Mouse (Mus musculus) limb, embryonic 15.5 days (tissue): ENCODE measurements around the gene Ift20. TPM values are rescaled to one million over a fixed set of nuclear protein-coding genes. Genes with fewer than 3 reads are reported as not detected.

Experiments used
- ATAC-seq: fragments of 200-750 bp; cut with Nextera tagmentation; 2 replicates; pipeline ENCODE4 v1.8.0; 2017; ENCODE audit warnings: low read depth, moderate TSS enrichment; ENCODE audit not compliant: insufficient number of reproducible peaks, low FRiP score, low TSS enrichment
- H3K27ac ChIP-seq: fragments of 300-500 bp; sonication (generic); 2 replicates; pipeline ENCODE4 v1.5.1; 2015; ENCODE audit warnings: moderate library complexity, mild to moderate bottlenecking, inconsistent platforms
- H3K27me3 ChIP-seq: fragments of 300-500 bp; sonication (generic); 2 replicates; pipeline ENCODE4 v1.6.1; 2015; ENCODE audit warnings: inconsistent platforms
- H3K36me3 ChIP-seq: fragments of 300-500 bp; sonication (generic); 2 replicates; pipeline ENCODE4 v1.6.1; 2015; ENCODE audit warnings: inconsistent platforms
- H3K4me1 ChIP-seq: fragments of 300-500 bp; sonication (generic); 2 replicates; pipeline ENCODE4 v1.6.1; 2015; ENCODE audit warnings: inconsistent platforms
- H3K4me2 ChIP-seq: fragments of 300-500 bp; sonication (generic); 2 replicates; pipeline ENCODE4 v1.6.1; 2015; ENCODE audit warnings: mild to moderate bottlenecking, inconsistent platforms
- H3K4me3 ChIP-seq: fragments of 300-500 bp; sonication (generic); 2 replicates; pipeline ENCODE4 v1.5.1; 2015; ENCODE audit warnings: mild to moderate bottlenecking, inconsistent platforms
- H3K9ac ChIP-seq: fragments of 300-500 bp; sonication (generic); 2 replicates; pipeline ENCODE4 v1.6.1; 2015; ENCODE audit warnings: inconsistent platforms
- H3K9me3 ChIP-seq: fragments of 300-500 bp; sonication (generic); 2 replicates; pipeline ENCODE4 v1.6.1; 2016; ENCODE audit warnings: inconsistent platforms
- WGBS: fragments of 180-500 bp; shearing (Covaris S2); methylation state at CpG from one replicate; pipeline ENCODE4 v1.1.7; 2015; 5-methylcytosine and 5-hydroxymethylcytosine counted together
- polyA plus RNA-seq: library from polyadenylated mRNA; unstranded; fragments of >200 nt; fragmentation: Nextera tagmentation; extraction: Ambion mirVana; gene quantifications from 2 replicates; pipeline ENCODE4 v1.2.1, GENCODE M21; 2015

Gene Ift20
- polyA plus RNA-seq, 1 experiment from 2014 or later, result 206 TPM

DNA sequence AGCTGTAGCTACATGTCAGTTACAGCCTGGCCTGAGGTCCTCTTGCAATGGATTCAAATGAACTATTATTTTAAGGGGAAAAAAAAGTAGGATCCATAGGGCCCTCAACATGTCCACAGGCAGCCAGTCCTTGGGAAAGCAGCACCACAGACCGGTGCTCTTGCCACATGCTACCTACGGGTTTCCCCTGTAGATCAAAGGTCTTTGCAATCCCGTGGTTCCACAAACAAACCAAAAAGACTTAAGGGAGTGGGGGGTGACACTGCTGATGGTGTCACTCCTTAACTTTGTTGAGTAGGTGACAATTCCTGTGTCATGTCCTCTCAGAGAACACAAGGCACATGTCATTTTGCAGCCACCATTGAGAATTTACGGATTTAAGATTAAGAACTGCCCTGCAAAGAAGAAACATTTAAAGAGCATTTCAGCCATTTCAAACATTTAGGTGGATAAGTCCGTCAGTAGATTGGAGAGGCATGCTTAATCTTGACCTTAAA, 13.4 kb downstream of the Ift20 start:
- Histone ChIP-seq H3K9ac (peak overlapping the region; percentile 63; the same call in 1 of the 2 replicates), H3K27me3 (no peaks in the 10 kb centered on the region), H3K27ac (0 out of 2 replicates have a peak overlapping the region, but pooled peaks have one; percentile 83), H3K4me3 (peak overlapping the region; percentile 73), H3K36me3 (peaks cover 8% of the 10 kb centered on the region), H3K9me3 (no peaks in the 10 kb centered on the region), H3K4me1 (peaks cover 18% of the 10 kb centered on the region), H3K4me2 (peak overlapping the region; percentile 74)
- ATAC-seq, result no peak
- 5% methylated on average over 5 of the region's 5 CpGs for WGBS

DNA sequence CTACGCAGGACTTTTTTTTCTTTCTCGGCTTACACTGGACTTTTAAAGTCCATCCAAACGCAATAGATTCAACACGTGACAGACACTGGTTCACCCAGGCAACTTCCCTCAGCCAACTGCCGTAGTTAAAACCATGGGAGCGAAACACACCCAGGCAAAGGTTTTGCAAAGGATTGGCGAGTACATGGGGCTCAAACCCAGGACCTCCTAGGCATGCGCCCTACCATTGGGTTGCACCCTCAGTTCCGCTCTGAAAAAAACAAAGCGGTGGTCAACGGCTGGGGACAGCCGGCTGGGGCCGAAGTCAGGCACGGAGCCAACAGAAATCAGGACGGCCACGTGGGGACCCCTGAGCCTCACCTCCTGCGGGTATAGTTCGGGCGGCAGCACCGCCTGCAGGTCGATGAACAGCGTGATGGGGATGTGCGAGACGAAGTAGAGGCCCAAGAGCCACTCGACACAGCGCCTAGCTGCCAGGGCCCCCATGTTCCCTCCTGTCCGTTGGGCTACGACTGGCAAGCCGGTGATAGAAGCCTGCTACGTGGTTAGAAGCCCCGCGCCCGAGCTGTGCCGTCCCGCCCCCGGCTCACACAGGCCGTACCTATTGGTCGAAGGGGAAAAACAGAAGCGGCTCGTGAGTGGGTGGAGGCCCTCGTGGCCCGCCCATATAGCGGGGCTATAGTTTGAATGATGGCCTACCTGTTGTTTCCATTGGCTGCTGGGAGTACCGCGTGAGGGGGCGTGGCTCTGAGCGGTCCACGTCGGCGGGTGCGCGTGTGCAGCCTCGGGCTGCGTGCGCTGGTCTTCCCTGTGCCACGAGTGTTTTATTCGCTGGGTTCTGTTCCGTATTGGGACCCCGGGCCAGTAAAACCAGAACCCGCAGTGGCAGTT, 14.3 kb downstream of the Ift20 start, which contains the start of gene Tmem97:
Tmem97 (minus strand) TSS at position 610 of the 891 bp plus-strand sequence.
- ATAC-seq, result peak; percentile 99
- H3K4me1 ChIP-seq, result peaks cover 18% of the 10 kb centered on the region
- peaks cover under 1% of the 10 kb centered on the region for H3K36me3 ChIP-seq
- H3K9me3 ChIP-seq, result no peaks in the 10 kb centered on the region
- under 1% methylated on average over 60 of the region's 60 CpGs for WGBS
- peak within 1 kb of the TSS; percentile 74 for H3K4me2 ChIP-seq
- no peaks in the 10 kb centered on the region for H3K27me3 ChIP-seq
- peak within 1 kb of the TSS; percentile 63 for H3K9ac ChIP-seq
- H3K27ac ChIP-seq, result peak within 1 kb of the TSS; percentile 88
- peak within 1 kb of the TSS; percentile 73 for H3K4me3 ChIP-seq

DNA sequence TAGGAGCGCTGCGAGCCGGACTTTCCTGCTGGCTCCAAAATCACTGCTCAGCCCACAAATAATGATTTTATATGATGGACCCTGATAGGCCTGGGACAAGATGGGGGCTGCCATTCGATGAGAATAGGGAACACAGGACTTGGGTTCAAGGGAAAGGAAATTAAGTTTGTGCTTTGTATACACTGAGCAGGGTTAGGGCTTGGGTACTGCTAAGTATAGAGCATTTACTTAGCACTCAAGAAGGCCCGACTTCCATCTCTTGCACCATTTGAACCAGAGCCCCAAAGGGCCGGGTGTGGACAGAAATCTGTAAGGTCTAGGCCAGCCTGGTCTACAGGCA, 14.9 kb downstream of the Ift20 start:
- H3K9me3 ChIP-seq, result no peaks in the 10 kb centered on the region
- peak overlapping the region; percentile 74 for H3K4me2 ChIP-seq
- 31% methylated on average over 6 of the region's 6 CpGs for WGBS
- peaks cover 18% of the 10 kb centered on the region for H3K4me1 ChIP-seq
- H3K4me3 ChIP-seq, result peak overlapping the region; percentile 73
- H3K9ac ChIP-seq, result peak overlapping the region; percentile 44; the same call in 1 of the 2 replicates
- H3K27me3 ChIP-seq, result no peaks in the 10 kb centered on the region
- no peaks in the 10 kb centered on the region for H3K36me3 ChIP-seq
- ATAC-seq, result peak; percentile 65
- peak overlapping the region; percentile 88 for H3K27ac ChIP-seq

DNA sequence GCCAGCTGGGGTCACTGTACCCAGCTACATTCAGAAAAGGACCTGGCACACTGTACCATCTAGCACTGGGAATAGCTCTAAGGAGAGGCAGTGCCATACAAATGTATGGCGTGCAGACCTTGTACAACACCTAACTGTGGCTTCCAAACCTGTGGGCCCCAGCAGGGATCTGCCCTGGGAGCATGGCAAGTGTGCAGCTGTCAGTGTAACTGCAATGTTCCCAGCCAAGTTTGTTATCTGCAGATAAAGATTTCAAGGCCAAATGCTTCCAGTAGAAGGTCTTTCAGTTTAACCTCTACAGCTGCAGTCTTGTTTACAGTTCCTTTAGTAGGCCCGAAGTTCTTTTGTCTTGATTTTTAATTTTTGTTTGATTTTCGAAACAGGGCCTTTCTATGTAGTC, 19.5 kb downstream of the Ift20 start:
- 79% methylated on average over 3 of the region's 3 CpGs for WGBS
- Histone ChIP-seq H3K36me3 (no peaks in the 10 kb centered on the region), H3K9me3 (no peaks in the 10 kb centered on the region), H3K4me3 (no peak overlapping the region), H3K4me2 (no peak overlapping the region), H3K27ac (no peak overlapping the region), H3K4me1 (peaks cover 2% of the 10 kb centered on the region; the same call in 1 of the 2 replicates), H3K27me3 (no peaks in the 10 kb centered on the region), H3K9ac (no peak overlapping the region)
- ATAC-seq, result no peak

DNA sequence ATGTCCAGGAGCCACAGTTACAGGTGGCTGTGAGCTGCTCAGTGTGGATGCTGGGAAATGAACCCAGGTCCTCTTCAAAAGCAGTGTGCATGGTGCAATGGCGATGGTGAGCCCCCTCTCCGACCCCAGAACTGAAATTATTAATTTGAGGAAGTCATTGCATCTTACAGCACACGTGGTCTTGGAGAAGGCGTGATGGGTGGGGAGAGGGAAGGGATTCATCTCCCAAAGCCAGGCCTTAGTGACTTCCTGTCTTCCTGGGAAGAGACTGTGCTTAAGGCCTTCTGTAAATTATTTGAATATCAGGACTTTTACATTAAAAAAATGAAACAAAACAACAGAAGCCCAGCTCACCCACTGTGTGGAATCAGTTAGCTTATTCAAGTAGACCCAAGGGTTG, 19.9 kb downstream of the Ift20 start:
- Histone ChIP-seq H3K4me1 (peaks cover 2% of the 10 kb centered on the region; the same call in 1 of the 2 replicates), H3K9ac (no peak overlapping the region), H3K9me3 (no peaks in the 10 kb centered on the region), H3K27ac (no peak overlapping the region), H3K4me2 (no peak overlapping the region), H3K27me3 (no peaks in the 10 kb centered on the region), H3K36me3 (no peaks in the 10 kb centered on the region), H3K4me3 (no peak overlapping the region)
- ATAC-seq, result no peak
- 79% methylated on average over 4 of the region's 4 CpGs for whole genome bisulfite sequencing

DNA sequence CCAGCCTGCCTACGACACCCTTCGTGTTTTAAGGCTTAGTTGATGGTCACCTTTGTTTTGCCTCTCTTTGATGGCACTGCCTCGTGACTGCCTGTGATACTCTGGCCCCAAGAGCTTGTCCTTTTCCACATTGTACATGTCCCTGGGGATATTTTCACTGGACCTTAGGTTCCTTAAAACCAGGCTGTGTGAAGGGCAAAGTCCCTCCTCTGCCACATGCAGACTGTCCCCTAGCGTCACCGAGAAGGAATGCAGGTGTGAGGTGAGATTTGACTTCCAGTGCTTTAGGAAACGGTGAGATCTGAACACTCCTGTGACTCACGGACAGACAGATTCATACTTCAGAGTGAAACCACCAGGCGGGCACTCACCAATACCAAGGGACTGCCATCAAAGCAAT, 21.1 kb downstream of the Ift20 start:
- WGBS, result 60% methylated on average over 8 of the region's 8 CpGs
- no peak overlapping the region for H3K27ac ChIP-seq
- H3K36me3 ChIP-seq, result no peaks in the 10 kb centered on the region
- H3K4me3 ChIP-seq, result no peak overlapping the region
- no peaks in the 10 kb centered on the region for H3K9me3 ChIP-seq
- no peak overlapping the region for H3K4me2 ChIP-seq
- no peak overlapping the region for H3K9ac ChIP-seq
- no peaks in the 10 kb centered on the region for H3K4me1 ChIP-seq
- H3K27me3 ChIP-seq, result no peaks in the 10 kb centered on the region
- ATAC-seq, result no peak

DNA sequence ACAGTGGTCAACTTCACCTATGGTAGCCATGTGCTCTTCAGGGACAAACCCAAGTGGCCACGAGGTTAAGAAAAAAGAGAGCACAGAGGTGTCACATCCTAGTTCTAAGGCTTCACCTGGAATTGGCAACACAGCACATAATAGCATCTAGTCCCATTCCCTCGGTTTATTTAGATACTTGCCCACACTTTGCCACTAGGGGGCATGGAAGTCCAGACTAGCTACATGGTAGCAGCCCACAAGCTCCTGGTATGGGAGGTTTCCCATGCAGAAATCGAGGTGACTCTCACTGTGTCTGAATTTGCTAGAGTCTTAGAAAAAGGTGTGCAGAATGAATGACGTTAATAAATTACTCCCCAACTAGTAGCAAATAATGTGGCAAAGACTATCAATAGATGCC, 24.3 kb downstream of the Ift20 start:
- Histone ChIP-seq H3K9ac (no peak overlapping the region), H3K27ac (no peak overlapping the region), H3K4me1 (no peaks in the 10 kb centered on the region), H3K27me3 (no peaks in the 10 kb centered on the region), H3K4me2 (no peak overlapping the region), H3K4me3 (no peak overlapping the region), H3K36me3 (0 out of 2 replicates have a peak, but pooled peaks cover under 1% of the 10 kb centered on the region), H3K9me3 (no peaks in the 10 kb centered on the region)
- ATAC-seq, result no peak
- WGBS, result 14% methylated on average over 4 of the region's 4 CpGs

DNA sequence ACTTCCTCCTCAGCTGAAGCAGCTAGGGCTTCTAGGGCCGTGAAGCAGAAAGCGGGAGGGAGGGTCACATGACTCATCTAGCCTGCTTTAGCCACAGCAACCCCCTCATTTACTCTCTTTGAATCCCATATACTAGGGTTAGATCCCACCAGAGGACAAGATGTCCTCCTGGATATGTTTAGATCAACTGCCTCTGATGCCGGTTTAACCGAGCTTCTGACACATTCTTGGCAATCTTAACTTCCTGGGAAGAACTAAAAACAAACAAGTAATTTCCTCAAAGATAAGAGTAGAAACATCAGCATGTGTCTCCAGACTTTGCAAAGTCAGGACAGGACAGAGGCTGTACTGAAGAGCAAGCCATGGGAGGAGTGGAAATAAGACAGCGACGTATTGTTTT, 30.6 kb downstream of the Ift20 start:
- 52% methylated on average over 6 of the region's 6 CpGs for WGBS
- no peak for ATAC-seq
- H3K4me3 ChIP-seq, result no peak overlapping the region
- H3K9ac ChIP-seq, result no peak overlapping the region
- no peaks in the 10 kb centered on the region for H3K4me1 ChIP-seq
- peak overlapping the region; percentile 43; the same call in 1 of the 2 replicates for H3K27ac ChIP-seq
- no peaks in the 10 kb centered on the region for H3K9me3 ChIP-seq
- no peaks in the 10 kb centered on the region for H3K27me3 ChIP-seq
- H3K36me3 ChIP-seq, result peaks cover 36% of the 10 kb centered on the region
- no peak overlapping the region for H3K4me2 ChIP-seq

DNA sequence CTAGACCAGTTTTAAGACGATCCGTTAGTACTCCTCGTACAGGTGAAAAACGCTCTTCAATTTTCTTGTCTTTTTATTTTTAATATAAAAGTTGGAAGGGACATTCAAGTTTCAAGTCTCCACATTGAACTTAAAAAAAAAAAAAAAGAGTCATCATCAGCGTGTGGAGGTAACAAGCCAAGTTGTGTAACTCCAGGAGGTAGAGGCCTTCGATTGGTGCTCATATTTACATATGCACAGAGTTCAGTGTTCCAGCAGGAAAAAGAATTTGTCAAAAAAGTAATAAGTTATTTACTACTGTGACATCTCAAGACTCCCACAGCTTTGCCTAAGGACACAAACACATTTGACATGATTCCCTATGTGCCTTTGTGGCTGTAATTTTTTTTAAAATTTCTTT, 31.5 kb downstream of the Ift20 start:
- no peak overlapping the region for H3K27ac ChIP-seq
- H3K4me3 ChIP-seq, result no peak overlapping the region
- H3K9me3 ChIP-seq, result no peaks in the 10 kb centered on the region
- WGBS, result 90% methylated on average over 6 of the region's 6 CpGs
- H3K27me3 ChIP-seq, result no peaks in the 10 kb centered on the region
- H3K4me2 ChIP-seq, result no peak overlapping the region
- H3K9ac ChIP-seq, result no peak overlapping the region
- ATAC-seq, result no peak
- peaks cover 44% of the 10 kb centered on the region for H3K36me3 ChIP-seq
- H3K4me1 ChIP-seq, result no peaks in the 10 kb centered on the region

DNA sequence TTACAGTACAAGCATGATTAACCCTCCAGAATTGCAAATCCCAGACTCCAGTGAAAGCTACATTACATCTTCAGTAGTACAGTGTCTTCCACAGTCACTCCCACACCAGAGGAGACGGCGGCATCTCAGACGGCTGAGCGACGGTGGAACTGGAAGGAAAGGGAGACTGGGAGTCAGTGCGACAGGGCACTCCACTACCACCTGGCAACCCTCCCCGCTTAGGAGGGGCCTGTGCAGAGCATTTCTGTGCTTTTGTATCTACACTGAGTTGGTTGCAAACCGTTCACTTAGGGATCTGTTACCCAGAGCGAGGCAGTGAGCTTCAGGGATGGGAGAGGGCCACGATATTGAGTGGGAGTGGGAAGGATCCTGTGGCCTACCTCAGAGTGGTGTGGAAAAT, 32.7 kb downstream of the Ift20 start:
- no peak overlapping the region for H3K4me2 ChIP-seq
- no peak overlapping the region for H3K9ac ChIP-seq
- H3K4me1 ChIP-seq, result no peaks in the 10 kb centered on the region
- H3K9me3 ChIP-seq, result no peaks in the 10 kb centered on the region
- H3K27ac ChIP-seq, result no peak overlapping the region
- 80% methylated on average over 10 of the region's 10 CpGs for WGBS
- peaks cover 52% of the 10 kb centered on the region for H3K36me3 ChIP-seq
- ATAC-seq, result no peak
- no peaks in the 10 kb centered on the region for H3K27me3 ChIP-seq
- H3K4me3 ChIP-seq, result no peak overlapping the region

DNA sequence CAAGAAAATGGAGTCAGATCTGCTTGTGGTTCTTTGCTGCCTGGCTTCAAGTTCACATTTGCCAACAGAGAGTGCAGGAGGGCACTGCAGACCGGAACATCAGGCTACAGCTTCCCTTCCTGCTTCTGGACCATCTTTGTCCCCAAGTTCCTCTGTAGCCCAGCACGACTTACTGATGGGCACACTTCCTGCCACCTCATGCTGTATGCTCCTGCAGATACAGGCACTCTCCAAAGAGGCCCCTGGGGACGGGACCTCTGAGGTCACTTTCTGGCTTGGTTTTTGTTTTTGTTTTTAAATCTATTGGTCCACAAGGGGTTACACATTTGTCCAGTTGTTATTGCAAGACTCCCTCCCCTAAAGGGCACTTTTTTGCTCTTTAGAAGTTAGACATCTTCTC, 33.6 kb downstream of the Ift20 start:
- H3K4me2 ChIP-seq, result no peak overlapping the region
- H3K36me3 ChIP-seq, result peaks cover 58% of the 10 kb centered on the region
- 71% methylated on average over 3 of the region's 3 CpGs for WGBS
- H3K4me3 ChIP-seq, result no peak overlapping the region
- H3K9ac ChIP-seq, result no peak overlapping the region
- H3K27ac ChIP-seq, result no peak overlapping the region
- H3K9me3 ChIP-seq, result no peaks in the 10 kb centered on the region
- H3K27me3 ChIP-seq, result no peaks in the 10 kb centered on the region
- no peak for ATAC-seq
- H3K4me1 ChIP-seq, result no peaks in the 10 kb centered on the region

DNA sequence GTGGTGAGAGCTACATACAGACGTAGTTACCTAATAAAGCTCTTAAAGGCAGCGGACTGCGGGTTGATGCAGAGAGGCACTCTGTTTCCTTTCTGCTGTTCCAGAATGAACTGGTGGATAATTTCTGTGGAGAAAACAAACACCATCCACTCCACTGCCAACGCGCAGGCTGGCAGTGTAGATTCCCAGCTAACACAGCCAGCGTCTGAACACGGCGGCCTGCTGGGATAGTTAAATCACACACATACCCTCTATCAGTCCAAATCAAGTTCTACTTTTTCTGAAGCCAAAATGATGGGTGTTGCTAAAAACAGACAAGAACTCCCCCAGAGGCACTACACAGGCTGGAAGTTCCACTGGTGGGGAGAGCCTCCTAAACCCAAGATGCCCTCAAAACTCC, 35.3 kb downstream of the Ift20 start:
- no peak for ATAC-seq
- Histone ChIP-seq H3K9me3 (no peaks in the 10 kb centered on the region), H3K36me3 (peaks cover 53% of the 10 kb centered on the region), H3K4me1 (no peaks in the 10 kb centered on the region), H3K27ac (no peak overlapping the region), H3K4me3 (no peak overlapping the region), H3K9ac (no peak overlapping the region), H3K27me3 (no peaks in the 10 kb centered on the region), H3K4me2 (no peak overlapping the region)
- 93% methylated on average over 8 of the region's 8 CpGs for WGBS
